Mouse (Mus musculus) adrenal gland, postnatal 4 days (tissue): Measurements from ENCODE around the gene Nktr. TPM values are rescaled to one million over a fixed set of nuclear protein-coding genes. Genes with fewer than 3 reads are reported as not detected.

Experiments
- DNase-seq, 2 experiments: peaks; one replicate each; pipeline ENCODE4 v3.0.0; 2021 to 2022; ENCODE audit warnings: low spot score in 2 of 2, mixed read lengths in 2 of 2
- total RNA-seq, 2 experiments: library from RNA; stranded (reverse); gene quantifications; 2 replicates each; pipeline ENCODE4 v1.2.3; 2021

Gene Nktr
- total RNA-seq, 2 experiments from 2014 or later: 102 to 124 TPM

DNA sequence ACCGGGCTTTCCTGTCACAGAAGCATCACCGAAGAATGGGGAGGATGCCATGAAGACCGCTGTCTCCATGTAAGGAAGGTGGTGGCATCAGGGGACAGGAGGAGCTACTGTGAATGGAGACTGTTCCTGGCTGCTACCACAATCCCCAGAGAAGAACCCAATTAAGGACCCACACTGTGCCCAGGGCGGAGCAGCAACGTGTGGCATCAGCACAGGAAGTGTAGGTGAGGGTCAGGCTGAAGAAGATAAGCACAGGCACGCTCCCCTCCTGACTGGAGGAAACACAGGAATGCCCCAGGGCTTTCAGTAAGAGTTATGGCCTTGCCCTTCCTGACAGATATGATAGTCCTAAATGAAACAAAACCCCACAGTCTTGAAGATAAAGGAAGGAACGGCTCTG is 83.8 kb downstream of the Nktr start:
- no peak for DNase-seq

Other genes with a start within 250 kb of the Nktr start
- 1 to 10 TPM in 1 of 2 experiments, under 1 TPM in 1; 0.67 to 1.5 TPM for gene Cck, start 223.5 kb upstream of the Nktr start, total RNA-seq
- gene Lyzl4, start 77.1 kb upstream of the Nktr start, total RNA-seq: under 1 TPM in 1 of 2 experiments, not detected in 1; 0.31 TPM
- 1 to 10 TPM in 1 of 2 experiments, under 1 TPM in 1; 0.64 to 1.7 TPM for gene Vipr1, start 76.5 kb upstream of the Nktr start, total RNA-seq
- gene Sec22c, start 13.7 kb upstream of the Nktr start, total RNA-seq: 1 to 10 TPM; 6.0 to 8.8 TPM
- 10 to 100 TPM; 52.6 to 52.8 TPM for gene Ss18l2, start 8.8 kb upstream of the Nktr start, total RNA-seq
- 10 to 100 TPM; 66.6 to 72.6 TPM for gene Zfp651, start 40.2 kb downstream of the Nktr start, total RNA-seq
- gene Klhl40, start 58.4 kb downstream of the Nktr start, total RNA-seq: 1 to 10 TPM; 1.9 to 3.8 TPM
- 1 to 10 TPM; 1.5 to 4.5 TPM for gene Hhatl, start 73.3 kb downstream of the Nktr start, total RNA-seq
- gene Ccdc13, start 120.3 kb downstream of the Nktr start, total RNA-seq: 1 to 10 TPM; 1.8 to 2.8 TPM
- gene Higd1a, start 139.2 kb downstream of the Nktr start, total RNA-seq: 10 to 100 TPM; 63.8 to 68.9 TPM
- gene Ackr2, start 179.2 kb downstream of the Nktr start, total RNA-seq: 1 to 10 TPM in 1 of 2 experiments, under 1 TPM in 1; 0.90 to 1.6 TPM
- 10 to 100 TPM in 1 of 2 experiments, under 1 TPM in 1; 0.92 to 12.2 TPM for gene Cyp8b1, start 197.1 kb downstream of the Nktr start, total RNA-seq
- 1 to 10 TPM; 6.8 to 8.4 TPM for gene Fam198a, start 231.8 kb downstream of the Nktr start, total RNA-seq